ENCODE assay signal across 10 mouse cellular contexts in the genomic region with DNA sequence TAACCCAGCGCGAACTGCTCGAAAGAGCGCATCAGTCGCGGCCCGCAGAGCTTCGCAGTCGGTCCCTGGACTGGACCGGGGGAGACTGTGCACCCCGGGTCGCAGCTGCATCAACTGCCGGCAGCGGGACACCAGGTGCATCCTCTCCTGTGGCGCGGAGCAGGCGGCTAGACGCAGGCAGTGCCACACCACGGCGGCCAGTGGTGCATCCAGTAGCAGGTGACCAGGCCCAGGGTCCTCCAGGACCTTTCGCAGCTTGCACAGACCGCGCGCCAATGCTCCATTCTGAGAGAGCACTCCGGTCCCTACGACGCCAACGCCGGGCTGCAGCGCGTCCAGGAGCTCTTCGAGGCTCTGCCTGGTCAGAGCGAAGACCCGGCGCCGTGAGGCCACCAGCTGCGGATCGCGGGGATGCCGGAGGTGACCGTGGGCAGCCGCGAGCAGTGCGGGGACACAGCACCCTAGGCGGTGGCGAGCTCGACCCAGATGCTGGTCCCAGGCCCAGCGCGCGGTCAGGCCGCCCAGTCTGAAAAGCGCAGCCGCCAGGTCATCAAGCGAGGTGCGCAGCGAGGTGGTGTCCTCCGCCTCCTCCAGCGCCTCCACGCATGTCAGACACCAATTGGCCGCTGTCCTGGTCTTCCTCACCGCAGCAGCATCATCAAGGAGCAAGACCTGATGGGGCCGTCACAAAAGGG. TPM values are rescaled to one million over a fixed set of nuclear protein-coding genes. Genes with fewer than 3 reads are reported as not detected.
DNase-seq lines count a peak whose midpoint lies in the region; ATAC-seq and TF ChIP-seq lines count a peak whose summit lies in the region.
"Had no signal": no experiment of that assay in that cellular context is flagged by ENCODE, and none has a peak within 500 bp of the region (broad histone marks: within the 10 kb centered on the region; RNA-seq: fewer than 3 reads in every experiment).

No protein-coding gene starts in this region.

- H3K27me3 ChIP-seq in E14TG2a.4 (ENCODE audit: insufficient read depth, low read length), result peaks cover 53% of the 10 kb centered on the region
- H3K27me3 ChIP-seq in heart, embryonic 16.5 days (ENCODE audit: control insufficient read depth, insufficient read depth, low read length), result peaks cover 29% of the 10 kb centered on the region
- peaks cover 46% of the 10 kb centered on the region for H3K27me3 ChIP-seq in limb, embryonic 15.5 days
- peaks cover 48% of the 10 kb centered on the region for H3K27me3 ChIP-seq in neural tube, embryonic 13.5 days

- H3K9ac ChIP-seq in heart, embryonic 16.5 days (ENCODE audit: low read length), result peak overlapping the region; percentile 57
- peak overlapping the region; percentile 47 for H3K9ac ChIP-seq in limb, embryonic 15.5 days
- H3K9ac ChIP-seq in neural tube, embryonic 13.5 days, result peak overlapping the region; percentile 64

- no peaks in the 10 kb centered on the region for H3K36me3 ChIP-seq in E14TG2a.4 (ENCODE audit: insufficient read depth, low read length)
- H3K36me3 ChIP-seq in heart, embryonic 16.5 days (ENCODE audit: control insufficient read depth, insufficient read depth), result no peaks in the 10 kb centered on the region
- no peaks in the 10 kb centered on the region for H3K36me3 ChIP-seq in limb, embryonic 15.5 days
- no peaks in the 10 kb centered on the region for H3K36me3 ChIP-seq in neural tube, embryonic 13.5 days

- intact Hi-C loops in gastrocnemius, adult 2 months (cut with DNase I), result no loop called here

- peak overlapping the region; percentile 68 for H3K4me3 ChIP-seq in gastrocnemius, adult 2 months
- H3K4me3 ChIP-seq in E14TG2a.4 (replicated peaks; ENCODE audit: low read length), result peak overlapping the region; percentile 80
- peak overlapping the region; percentile 53 for H3K4me3 ChIP-seq in heart, embryonic 16.5 days (ENCODE audit: low read length)
- peak overlapping the region; percentile 44 for H3K4me3 ChIP-seq in limb, embryonic 15.5 days
- peak overlapping the region; percentile 44 for H3K4me3 ChIP-seq in neural tube, embryonic 13.5 days
- H3K4me3 ChIP-seq: erythroblast, embryonic 14.5 days had no signal

- TF ChIP-seq CTCF in gastrocnemius, adult 2 months (IDR thresholded peaks at IDR 0.05), result no peak
- TF ChIP-seq CTCF in E14TG2a.4 (conservative IDR thresholded peaks at IDR 0.05; ENCODE audit: low read length), result no peak

- peak; percentile 43 for DNase-seq in gastrocnemius, adult 2 months
- no peak for DNase-seq in gastrocnemius, adult 8-10 months (ENCODE audit: low spot score in 2 of 2)

- H3K27ac ChIP-seq in gastrocnemius, adult 2 months, result no peak overlapping the region
- H3K27ac ChIP-seq in heart, embryonic 16.5 days (ENCODE audit: low read length), result no peak overlapping the region
- H3K27ac ChIP-seq in limb, embryonic 15.5 days, result no peak overlapping the region
- H3K27ac ChIP-seq in neural tube, embryonic 13.5 days (replicated peaks), result no peak overlapping the region

- ATAC-seq in common myeloid progenitor, adult 5-6 weeks (replicated peaks; ENCODE audit: low read depth, poor library complexity, severe bottlenecking), result peak; percentile 31; the same call in 1 of the 2 replicates
- 0 out of 2 replicates have a peak, but pooled peaks have one; percentile 14 for ATAC-seq in heart, embryonic 16.5 days (replicated peaks; ENCODE audit: extremely low read depth, insufficient read depth, low FRiP score)
- no peak for ATAC-seq in limb, embryonic 15.5 days (ENCODE audit: insufficient number of reproducible peaks, low FRiP score, low TSS enrichment, low read depth)
- ATAC-seq in neural tube, embryonic 13.5 days (ENCODE audit: low read depth), result peak; percentile 88
- no peak for ATAC-seq in erythroid progenitor cell, adult 5-6 weeks (replicated peaks; ENCODE audit: low FRiP score, poor library complexity, severe bottlenecking)

- peaks cover 3% of the 10 kb centered on the region; the same call in 1 of the 2 replicates for H3K9me3 ChIP-seq in E14TG2a.4 (ENCODE audit: low read length)
- no peaks in the 10 kb centered on the region for H3K9me3 ChIP-seq in heart, embryonic 16.5 days (replicated peaks; ENCODE audit: control insufficient read depth, low read length)
- no peaks in the 10 kb centered on the region for H3K9me3 ChIP-seq in limb, embryonic 15.5 days
- no peaks in the 10 kb centered on the region for H3K9me3 ChIP-seq in neural tube, embryonic 13.5 days

- peak overlapping the region; percentile 89 for H3K4me2 ChIP-seq in heart, embryonic 16.5 days (ENCODE audit: low read depth, low read length)
- peak overlapping the region; percentile 91 for H3K4me2 ChIP-seq in limb, embryonic 15.5 days
- H3K4me2 ChIP-seq in neural tube, embryonic 13.5 days, result peak overlapping the region; percentile 74

- H3K4me1 ChIP-seq in E14TG2a.4 (replicated peaks; ENCODE audit: low read depth, low read length), result peaks cover 13% of the 10 kb centered on the region
- peaks cover 6% of the 10 kb centered on the region for H3K4me1 ChIP-seq in heart, embryonic 16.5 days (ENCODE audit: control insufficient read depth, insufficient read depth, low read length)
- H3K4me1 ChIP-seq in limb, embryonic 15.5 days, result peaks cover 13% of the 10 kb centered on the region
- H3K4me1 ChIP-seq in neural tube, embryonic 13.5 days (replicated peaks), result peaks cover 16% of the 10 kb centered on the region

- WGBS in heart, embryonic 16.5 days, result 4% methylated on average over 62 of the region's 62 CpGs
- 3% methylated on average over 62 of the region's 62 CpGs for WGBS in limb, embryonic 15.5 days
- WGBS in neural tube, embryonic 13.5 days, result 2% methylated on average over 62 of the region's 62 CpGs

RNA-seq across cellular contexts. Expression of a gene that starts 8.9 kb away (rescaled TPM):
- total RNA-seq in gastrocnemius, adult 2 months (2021), result not detected
- not detected for total RNA-seq in gastrocnemius, adult 8-10 months (2022)
- total RNA-seq in common myeloid progenitor, adult 5-6 weeks (2017), result not detected in 2 replicates
- polyA plus RNA-seq in heart, embryonic 16.5 days (2015; fragmentation: Nextera tagmentation; extraction: Ambion mirVana), result 0.09 and 0.10 TPM in 2 replicates
- polyA plus RNA-seq in limb, embryonic 15.5 days (2015; fragmentation: Nextera tagmentation; extraction: Ambion mirVana), result 0.04 and 0.07 TPM in 2 replicates
- polyA plus RNA-seq in neural tube, embryonic 13.5 days (2015; fragmentation: Nextera tagmentation; extraction: Ambion mirVana), result 0.84 and 0.96 TPM in 2 replicates
- not detected in 2 replicates for total RNA-seq in erythroid progenitor cell, adult 5-6 weeks (2015; ENCODE audit: low replicate concordance)
- not detected in 2 replicates for total RNA-seq in erythroid progenitor cell, adult 5-6 weeks (2017; ENCODE audit: low replicate concordance)
- polyA plus RNA-seq: C2C12; erythroblast, embryonic 14.5 days had no signal

RNA-seq across cellular contexts. Expression of a gene that starts 26.7 kb away (rescaled TPM):
- 1 to 10 TPM; 5.8 to 10.0 TPM for total RNA-seq in gastrocnemius, adult 2 months (2021)
- total RNA-seq in gastrocnemius, adult 8-10 months (2022), result 1 to 10 TPM; 6.2 to 9.0 (median 7.6) TPM
- total RNA-seq in common myeloid progenitor, adult 5-6 weeks (2017), result 5.5 and 6.4 TPM in 2 replicates
- polyA plus RNA-seq in heart, embryonic 16.5 days (2015; fragmentation: Nextera tagmentation; extraction: Ambion mirVana), result 7.0 and 8.4 TPM in 2 replicates
- 17.2 and 19.1 TPM in 2 replicates for polyA plus RNA-seq in limb, embryonic 15.5 days (2015; fragmentation: Nextera tagmentation; extraction: Ambion mirVana)
- 32.4 and 33.1 TPM in 2 replicates for polyA plus RNA-seq in neural tube, embryonic 13.5 days (2015; fragmentation: Nextera tagmentation; extraction: Ambion mirVana)
- total RNA-seq in erythroid progenitor cell, adult 5-6 weeks (2015; ENCODE audit: low replicate concordance), result not detected in 2 replicates
- total RNA-seq in erythroid progenitor cell, adult 5-6 weeks (2017; ENCODE audit: low replicate concordance), result 0.77 and 2.1 TPM in 2 replicates

Comparison
In these comparisons a context has a peak if more than half of its experiments do, and no peak if none do; other contexts are left out.
1. ATAC-seq: peak in common myeloid progenitor, adult 5-6 weeks (single experiment), heart, embryonic 16.5 days (single experiment) and neural tube, embryonic 13.5 days (single experiment); none in limb, embryonic 15.5 days (single experiment) and erythroid progenitor cell, adult 5-6 weeks (single experiment).
2. Peak in every context shown above with its lines, with median percentiles within 50 percentile points of each other: H3K4me3 ChIP-seq, H3K4me2 ChIP-seq and H3K9ac ChIP-seq.